Mouse (Mus musculus): ENCODE results near the gene Dnajc5g. TPM values are rescaled to one million over a fixed set of nuclear protein-coding genes. Genes with fewer than 3 reads are reported as not detected.

Dnajc5g gene
- polyA plus RNA-seq, 1 experiment from 2014 or later: not detected

DNA sequence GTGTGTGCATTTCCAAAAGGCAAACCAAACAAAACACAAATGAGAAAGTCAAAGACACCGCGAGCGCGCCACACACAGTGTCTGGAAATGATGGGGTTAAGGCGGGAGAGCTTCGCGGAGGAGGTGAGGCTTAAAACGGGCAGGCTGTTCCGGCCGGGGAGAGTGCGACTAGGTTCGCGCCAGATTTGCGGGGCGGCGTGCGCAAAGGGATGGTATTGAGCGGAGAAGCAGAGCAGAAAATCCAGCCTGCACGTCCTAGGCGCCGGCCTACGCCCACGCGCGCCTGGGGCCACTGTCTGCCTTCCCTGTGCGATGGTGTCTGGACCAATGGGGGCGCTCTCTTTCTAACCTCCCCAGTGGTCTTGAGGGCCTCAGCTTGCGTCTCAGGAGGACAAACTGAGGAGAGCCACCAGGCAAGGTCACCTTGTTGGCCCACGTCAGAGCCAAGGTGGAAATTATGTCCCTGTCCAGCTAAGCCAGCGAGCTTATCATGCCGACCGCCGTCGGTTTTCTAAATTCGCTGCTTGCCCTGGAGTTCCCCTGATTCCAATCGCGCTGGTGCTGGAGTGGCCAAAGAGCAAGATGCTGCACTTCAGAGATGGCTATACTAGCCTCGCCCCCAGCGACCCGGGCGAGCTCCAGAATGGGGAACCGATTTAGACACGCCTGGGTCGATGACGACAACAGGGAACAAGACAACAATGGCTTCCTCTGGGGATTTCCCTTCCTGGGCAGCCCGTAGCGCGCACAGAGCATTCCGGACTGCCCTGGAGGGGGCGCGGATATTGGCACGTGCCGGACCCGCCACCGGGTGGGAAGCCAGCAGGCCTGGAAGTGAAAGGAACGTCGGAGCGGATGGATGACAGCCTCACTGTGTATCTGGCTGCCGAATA is 11.0 kb upstream of the Dnajc5g start:
- H3K4me1 ChIP-seq (replicated peaks; ENCODE audit: control insufficient read depth, insufficient read depth, low read length): peaks cover 21% of the 10 kb centered on the region
- peak overlapping the region; percentile 5; the same call in 1 of the 2 replicates for H3K9ac ChIP-seq (ENCODE audit: low read length)
- peak; percentile 77 for ATAC-seq (ENCODE audit: low read depth)
- H3K9me3 ChIP-seq (ENCODE audit: control insufficient read depth, low read length): no peaks in the 10 kb centered on the region
- H3K4me3 ChIP-seq (ENCODE audit: low read length): peak overlapping the region; percentile 29
- H3K36me3 ChIP-seq (ENCODE audit: control insufficient read depth, insufficient read depth, low read length): no peaks in the 10 kb centered on the region
- peak overlapping the region; percentile 45 for H3K4me2 ChIP-seq (ENCODE audit: low read depth, low read length)
- WGBS: under 1% methylated on average over 59 of the region's 59 CpGs
- no peak overlapping the region for H3K27ac ChIP-seq (ENCODE audit: low read length)
- H3K27me3 ChIP-seq (ENCODE audit: control insufficient read depth, insufficient read depth, low read depth, low read length): peaks cover 73% of the 10 kb centered on the region

DNA sequence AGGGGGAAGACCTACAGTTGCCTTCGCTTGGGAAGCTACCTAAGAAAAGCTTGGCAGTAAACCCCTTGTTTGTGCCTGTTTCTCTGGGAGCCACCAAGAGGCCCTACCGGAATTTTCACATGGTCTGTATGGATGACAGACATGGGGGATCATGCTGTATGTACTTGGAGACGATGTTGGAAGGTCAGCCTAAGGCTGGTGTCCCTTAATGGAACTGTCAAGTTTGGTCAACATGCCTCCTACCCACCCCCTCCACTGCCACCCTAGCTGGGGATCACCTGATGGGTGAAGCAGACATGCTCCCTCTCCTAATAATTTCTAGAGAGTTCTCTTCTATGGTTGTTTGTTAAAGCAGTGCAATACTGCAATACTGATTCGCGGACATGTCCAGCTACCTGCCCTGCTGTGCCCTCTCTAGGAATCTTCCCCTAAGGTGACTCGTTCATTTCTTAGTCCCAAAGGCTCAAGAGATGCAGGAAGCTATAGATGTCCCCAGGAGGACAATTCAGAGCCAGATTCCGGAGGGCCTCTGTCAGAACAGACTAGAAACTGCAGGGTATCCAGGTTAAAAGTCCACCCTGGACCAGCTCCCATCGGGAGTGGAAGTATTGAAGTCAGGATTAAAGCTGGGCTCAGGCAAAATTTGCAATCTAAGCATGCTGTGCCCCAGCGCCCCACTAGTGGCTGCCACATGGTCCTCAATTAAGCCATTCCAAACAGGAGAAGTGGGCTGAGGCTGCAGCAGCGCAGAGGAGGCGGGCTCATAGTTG is 10.2 kb upstream of the Dnajc5g start:
- ATAC-seq (ENCODE audit: low read depth): no peak
- Histone ChIP-seq H3K9me3 (ENCODE audit: control insufficient read depth, low read length) (no peaks in the 10 kb centered on the region), H3K27me3 (ENCODE audit: control insufficient read depth, insufficient read depth, low read depth, low read length) (peaks cover 65% of the 10 kb centered on the region), H3K4me3 (ENCODE audit: low read length) (peak overlapping the region; percentile 29), H3K36me3 (ENCODE audit: control insufficient read depth, insufficient read depth, low read length) (no peaks in the 10 kb centered on the region), H3K9ac (ENCODE audit: low read length) (peak overlapping the region; percentile 5; the same call in 1 of the 2 replicates), H3K27ac (ENCODE audit: low read length) (no peak overlapping the region), H3K4me2 (ENCODE audit: low read depth, low read length) (peak overlapping the region; percentile 45), H3K4me1 (replicated peaks; ENCODE audit: control insufficient read depth, insufficient read depth, low read length) (peaks cover 21% of the 10 kb centered on the region)
- 31% methylated on average over 11 of the region's 11 CpGs for WGBS

DNA sequence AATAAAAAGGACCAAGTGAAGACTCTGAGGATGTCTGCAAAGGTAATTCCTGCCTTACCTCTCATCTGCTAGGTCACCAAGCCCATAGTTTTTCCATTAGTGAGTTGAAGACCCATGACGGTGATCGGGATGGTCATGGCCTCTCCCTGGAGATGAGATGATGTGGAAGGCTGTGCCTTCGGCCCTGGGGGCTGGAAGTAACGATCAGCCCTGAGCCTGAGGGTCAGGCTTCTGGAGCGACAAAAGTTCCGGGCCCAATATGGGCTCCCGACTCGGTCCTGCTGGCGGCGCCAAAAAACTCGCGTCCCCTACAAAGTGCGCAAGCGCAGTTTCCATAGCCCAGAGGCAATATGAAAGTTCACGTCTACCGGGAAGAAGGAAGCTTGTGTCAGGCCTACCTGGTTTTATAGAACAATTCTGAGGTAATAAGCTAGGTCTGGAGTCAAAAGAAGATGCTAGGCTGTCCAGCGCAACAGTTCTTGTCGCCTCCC is 2.0 kb downstream of the Dnajc5g start, which contains the start of gene Slc30a3:
TSS of gene Slc30a3 (minus strand) at position 238 of the 491 bp plus-strand sequence.
- 88% methylated on average over 18 of the region's 18 CpGs for WGBS
- Histone ChIP-seq H3K9ac (ENCODE audit: low read length) (no peak within 1 kb of the TSS), H3K4me2 (ENCODE audit: low read depth, low read length) (no peak within 1 kb of the TSS), H3K4me1 (replicated peaks; ENCODE audit: control insufficient read depth, insufficient read depth, low read length) (no peaks in the 10 kb centered on the region), H3K9me3 (ENCODE audit: control insufficient read depth, low read length) (no peaks in the 10 kb centered on the region), H3K27ac (ENCODE audit: low read length) (no peak within 1 kb of the TSS), H3K36me3 (ENCODE audit: control insufficient read depth, insufficient read depth, low read length) (no peaks in the 10 kb centered on the region), H3K4me3 (ENCODE audit: low read length) (no peak within 1 kb of the TSS), H3K27me3 (ENCODE audit: control insufficient read depth, insufficient read depth, low read depth, low read length) (no peaks in the 10 kb centered on the region; the same call in 1 of the 2 replicates)
- ATAC-seq (ENCODE audit: low read depth): no peak

GRCm38 (mm10) chr5:31110781-31111180 is 4.7 kb downstream of the Dnajc5g start:
- 34% methylated on average over 7 of the region's 7 CpGs for WGBS

DNA sequence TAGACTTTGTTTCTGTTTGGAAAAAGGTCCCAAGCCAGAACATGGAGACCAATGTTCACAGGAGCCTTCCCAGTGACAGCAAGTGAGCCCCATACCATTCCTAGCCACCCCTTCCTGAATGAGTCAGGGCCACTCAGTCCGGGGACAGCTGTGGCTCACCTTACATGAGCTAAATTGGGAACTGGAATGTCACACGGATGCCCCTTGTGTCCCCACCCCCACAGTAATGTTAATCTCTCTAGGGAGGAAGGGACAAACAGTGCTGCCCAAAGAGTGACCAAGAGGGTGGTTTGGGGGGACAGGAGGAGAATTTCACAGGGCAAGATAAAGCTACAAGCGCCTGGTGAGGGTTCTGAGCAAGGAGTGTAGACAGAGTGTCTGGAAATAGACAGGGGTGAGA is 10.3 kb downstream of the Dnajc5g start, which contains the start of gene Trim54:
TSS of gene Trim54 (plus strand) at position 359 of the 400 bp plus-strand sequence.
- Histone ChIP-seq H3K9ac (ENCODE audit: low read length) (no peak within 1 kb of the TSS), H3K4me2 (ENCODE audit: low read depth, low read length) (no peak within 1 kb of the TSS), H3K4me3 (ENCODE audit: low read length) (no peak within 1 kb of the TSS), H3K27ac (ENCODE audit: low read length) (no peak within 1 kb of the TSS), H3K4me1 (replicated peaks; ENCODE audit: control insufficient read depth, insufficient read depth, low read length) (no peaks in the 10 kb centered on the region), H3K27me3 (ENCODE audit: control insufficient read depth, insufficient read depth, low read depth, low read length) (peaks cover 4% of the 10 kb centered on the region; the same call in 1 of the 2 replicates), H3K9me3 (ENCODE audit: control insufficient read depth, low read length) (no peaks in the 10 kb centered on the region), H3K36me3 (ENCODE audit: control insufficient read depth, insufficient read depth, low read length) (no peaks in the 10 kb centered on the region)
- no peak for ATAC-seq (ENCODE audit: low read depth)
- 16% methylated on average over 3 of the region's 3 CpGs for WGBS

More at GRCm38 (mm10) chr5:31110781-31111180, 4.7 kb downstream of the Dnajc5g start:
- Histone ChIP-seq H3K4me2 (ENCODE audit: low read depth, low read length) (no peak overlapping the region), H3K9me3 (ENCODE audit: control insufficient read depth, low read length) (no peaks in the 10 kb centered on the region), H3K9ac (ENCODE audit: low read length) (no peak overlapping the region), H3K4me3 (ENCODE audit: low read length) (no peak overlapping the region), H3K27me3 (ENCODE audit: control insufficient read depth, insufficient read depth, low read depth, low read length) (peaks cover 4% of the 10 kb centered on the region; the same call in 1 of the 2 replicates), H3K36me3 (ENCODE audit: control insufficient read depth, insufficient read depth, low read length) (no peaks in the 10 kb centered on the region), H3K4me1 (replicated peaks; ENCODE audit: control insufficient read depth, insufficient read depth, low read length) (no peaks in the 10 kb centered on the region), H3K27ac (ENCODE audit: low read length) (no peak overlapping the region)
- no peak for ATAC-seq (ENCODE audit: low read depth)

DNA sequence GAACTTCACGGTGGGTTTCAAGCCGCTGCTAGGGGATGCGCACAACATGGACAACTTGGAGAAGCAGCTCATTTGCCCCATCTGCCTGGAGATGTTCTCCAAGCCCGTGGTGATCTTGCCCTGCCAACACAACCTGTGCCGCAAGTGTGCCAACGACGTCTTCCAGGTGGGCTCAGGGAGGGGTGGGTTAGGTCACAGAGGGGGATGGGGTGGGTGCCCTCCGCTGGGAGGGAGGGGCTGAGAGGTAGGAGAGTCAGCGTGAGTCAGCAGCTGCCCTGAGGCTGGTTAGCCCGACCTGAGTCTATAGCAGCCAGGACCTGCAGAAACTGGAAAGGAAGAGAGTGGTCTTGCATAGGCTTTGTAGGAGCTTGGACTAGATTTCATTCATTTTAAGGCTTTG is 10.8 kb downstream of the Dnajc5g start:
- H3K27me3 ChIP-seq (ENCODE audit: control insufficient read depth, insufficient read depth, low read depth, low read length): peaks cover 4% of the 10 kb centered on the region; the same call in 1 of the 2 replicates
- WGBS: 19% methylated on average over 10 of the region's 10 CpGs
- no peaks in the 10 kb centered on the region for H3K9me3 ChIP-seq (ENCODE audit: control insufficient read depth, low read length)
- no peak overlapping the region for H3K4me2 ChIP-seq (ENCODE audit: low read depth, low read length)
- H3K4me1 ChIP-seq (replicated peaks; ENCODE audit: control insufficient read depth, insufficient read depth, low read length): no peaks in the 10 kb centered on the region
- no peak overlapping the region for H3K9ac ChIP-seq (ENCODE audit: low read length)
- no peak overlapping the region for H3K27ac ChIP-seq (ENCODE audit: low read length)
- no peaks in the 10 kb centered on the region for H3K36me3 ChIP-seq (ENCODE audit: control insufficient read depth, insufficient read depth, low read length)
- ATAC-seq (ENCODE audit: low read depth): no peak
- H3K4me3 ChIP-seq (ENCODE audit: low read length): no peak overlapping the region

DNA sequence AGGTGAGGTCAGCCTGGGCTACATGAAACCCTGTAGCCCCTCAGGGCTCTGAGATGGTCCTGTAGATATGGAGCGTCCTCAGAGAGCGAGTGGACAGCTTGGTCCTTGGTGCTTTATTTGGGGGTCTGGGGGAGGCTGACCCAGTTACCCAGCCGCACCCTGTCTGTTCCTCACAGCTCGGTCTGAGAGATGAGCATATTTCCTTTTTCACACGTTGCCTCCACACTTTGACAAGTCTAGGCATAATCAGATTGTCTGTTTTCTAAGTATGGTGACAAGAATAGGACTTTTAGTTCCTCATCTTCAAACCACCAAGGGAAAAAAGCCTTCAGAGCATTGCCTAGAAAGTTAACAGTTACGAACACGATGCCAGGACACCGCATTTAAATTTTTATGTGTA is 15.0 kb downstream of the Dnajc5g start:
- no peak overlapping the region for H3K9ac ChIP-seq (ENCODE audit: low read length)
- WGBS: 81% methylated on average over 8 of the region's 8 CpGs
- H3K4me2 ChIP-seq (ENCODE audit: low read depth, low read length): no peak overlapping the region
- H3K4me3 ChIP-seq (ENCODE audit: low read length): no peak overlapping the region
- H3K27ac ChIP-seq (ENCODE audit: low read length): no peak overlapping the region
- H3K27me3 ChIP-seq (ENCODE audit: control insufficient read depth, insufficient read depth, low read depth, low read length): no peaks in the 10 kb centered on the region
- no peak for ATAC-seq (ENCODE audit: low read depth)
- H3K9me3 ChIP-seq (ENCODE audit: control insufficient read depth, low read length): no peaks in the 10 kb centered on the region
- H3K4me1 ChIP-seq (replicated peaks; ENCODE audit: control insufficient read depth, insufficient read depth, low read length): no peaks in the 10 kb centered on the region
- H3K36me3 ChIP-seq (ENCODE audit: control insufficient read depth, insufficient read depth, low read length): no peaks in the 10 kb centered on the region

DNA sequence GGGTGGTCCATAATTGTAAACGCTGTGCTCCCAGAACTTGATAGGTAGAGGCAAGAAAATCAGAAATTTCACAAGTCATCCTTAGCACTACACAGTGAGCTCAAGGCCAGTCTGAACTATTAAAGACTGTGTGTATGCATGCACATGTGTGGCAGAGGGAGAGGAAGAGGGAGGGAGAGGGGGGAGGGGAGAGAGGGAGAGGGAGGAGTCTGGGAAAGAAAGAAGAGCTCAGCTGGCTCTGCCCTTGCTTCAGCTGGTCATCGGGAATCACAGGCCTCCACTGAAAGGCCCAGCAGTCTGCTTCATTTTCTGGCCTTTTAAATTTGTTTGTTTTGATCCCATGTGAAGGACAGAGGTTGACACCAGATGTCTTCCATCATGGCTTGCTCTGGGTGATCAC is 17.4 kb downstream of the Dnajc5g start:
- Histone ChIP-seq H3K9ac (ENCODE audit: low read length) (no peak overlapping the region), H3K4me3 (ENCODE audit: low read length) (no peak overlapping the region), H3K36me3 (ENCODE audit: control insufficient read depth, insufficient read depth, low read length) (no peaks in the 10 kb centered on the region), H3K9me3 (ENCODE audit: control insufficient read depth, low read length) (no peaks in the 10 kb centered on the region), H3K4me2 (ENCODE audit: low read depth, low read length) (no peak overlapping the region), H3K27ac (ENCODE audit: low read length) (no peak overlapping the region), H3K27me3 (ENCODE audit: control insufficient read depth, insufficient read depth, low read depth, low read length) (no peaks in the 10 kb centered on the region), H3K4me1 (replicated peaks; ENCODE audit: control insufficient read depth, insufficient read depth, low read length) (no peaks in the 10 kb centered on the region)
- WGBS: 43% methylated on average over 2 of the region's 2 CpGs
- ATAC-seq (ENCODE audit: low read depth): no peak

- Histone ChIP-seq H3K9me3 (ENCODE audit: control insufficient read depth, low read length) (no peaks in the 10 kb centered on the region), H3K9ac (ENCODE audit: low read length) (no peak overlapping the region), H3K27me3 (ENCODE audit: control insufficient read depth, insufficient read depth, low read depth, low read length) (no peaks in the 10 kb centered on the region), H3K27ac (ENCODE audit: low read length) (no peak overlapping the region), H3K36me3 (ENCODE audit: control insufficient read depth, insufficient read depth, low read length) (no peaks in the 10 kb centered on the region), H3K4me2 (ENCODE audit: low read depth, low read length) (no peak overlapping the region), H3K4me1 (replicated peaks; ENCODE audit: control insufficient read depth, insufficient read depth, low read length) (no peaks in the 10 kb centered on the region), H3K4me3 (ENCODE audit: low read length) (no peak overlapping the region)
- no peak for ATAC-seq (ENCODE audit: low read depth)
- 36% methylated on average over 5 of the region's 5 CpGs for WGBS
These were observed 20.0 kb downstream of the Dnajc5g start for GRCm38 (mm10) chr5:31126050-31126449.
